Mouse (Mus musculus) C3H10T1/2 (cell line): ENCODE data around the gene Atrn. TPM values are rescaled to one million over a fixed set of nuclear protein-coding genes. Genes with fewer than 3 reads are reported as not detected.

Experiments
- polyA plus RNA-seq, 2 experiments: library from polyadenylated mRNA; unstranded; fragments of >200 nt; fragmentation: generic; extraction: Trizol; gene quantifications; one replicate each; pipeline ENCODE4 v1.2.1; 2012; ENCODE audit warnings: missing spikeins in 2 of 2

Atrn gene
- polyA plus RNA-seq = 1 to 10 TPM in 1 of 2 experiments, under 1 TPM in 1; 0.39 to 4.5 TPM

DNA sequence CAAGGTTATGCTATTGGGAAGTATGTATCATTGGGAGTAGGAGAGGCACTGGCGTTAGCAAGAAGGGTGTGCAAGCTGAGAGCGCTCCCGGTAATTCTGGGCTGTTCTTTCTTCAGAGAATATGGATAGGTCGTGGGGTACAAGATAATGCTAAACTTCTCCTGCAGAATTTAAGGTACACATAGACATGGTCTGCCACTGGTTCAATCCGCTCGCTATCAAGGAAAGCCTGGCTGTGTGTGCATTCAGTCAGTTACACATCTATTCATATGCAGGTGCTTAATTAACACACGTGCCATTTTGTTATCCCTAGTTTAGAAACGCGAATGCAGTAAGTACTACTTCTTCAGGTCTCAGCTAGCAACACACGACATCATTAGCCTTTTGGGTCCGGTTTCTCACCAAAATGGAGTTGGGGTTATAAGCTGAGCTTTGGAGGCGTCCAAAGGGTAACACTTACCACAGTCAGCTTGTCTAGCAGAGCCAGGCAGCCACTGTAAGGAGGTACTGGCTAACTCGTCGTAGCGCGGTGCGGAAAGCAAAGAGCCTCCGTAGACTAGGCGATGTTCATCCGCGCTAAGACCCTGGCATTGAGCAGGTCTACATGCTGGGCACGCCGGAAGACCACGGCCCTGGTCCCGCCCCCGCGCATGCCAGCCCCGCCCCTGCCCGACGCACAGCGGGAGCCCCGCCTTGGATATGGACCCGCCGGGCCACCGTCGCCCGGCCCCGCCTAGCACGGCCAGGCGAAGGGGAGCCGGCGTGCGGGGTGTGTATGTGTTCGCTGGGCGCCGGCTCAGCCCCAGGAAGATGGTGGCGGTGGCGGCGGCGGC is at the start of gene Atrn, which contains the start of gene 4930402H24Rik:
Gene Atrn, plus strand, starts transcription at position 745 of the 833 bp plus-strand sequence.
Gene 4930402H24Rik, minus strand, starts transcription at position 656 of the 833 bp plus-strand sequence.

DNA sequence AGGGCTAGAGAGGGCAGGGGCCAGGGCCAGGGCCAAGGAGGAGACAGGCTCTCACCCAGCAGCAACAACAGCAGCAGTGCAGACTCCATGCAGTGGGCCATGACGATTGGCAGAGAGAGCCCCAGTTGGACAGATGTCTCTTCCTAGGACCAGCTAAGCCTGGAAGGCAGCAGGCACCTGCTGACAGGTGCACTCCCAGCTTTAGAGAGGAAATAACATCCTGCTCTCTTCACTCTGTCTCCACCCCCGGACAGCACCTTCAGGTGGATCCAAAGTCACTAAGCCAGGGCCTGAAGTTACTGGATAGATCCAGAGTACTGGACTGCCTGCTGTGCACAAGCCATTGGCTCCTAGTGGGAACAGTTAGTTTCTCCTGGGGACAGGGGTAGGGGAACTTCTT is 136.7 kb downstream of the Atrn start, which contains the start of gene Gfra4:
Gene Gfra4, minus strand, starts transcription at position 101 of the 400 bp plus-strand sequence.

DNA sequence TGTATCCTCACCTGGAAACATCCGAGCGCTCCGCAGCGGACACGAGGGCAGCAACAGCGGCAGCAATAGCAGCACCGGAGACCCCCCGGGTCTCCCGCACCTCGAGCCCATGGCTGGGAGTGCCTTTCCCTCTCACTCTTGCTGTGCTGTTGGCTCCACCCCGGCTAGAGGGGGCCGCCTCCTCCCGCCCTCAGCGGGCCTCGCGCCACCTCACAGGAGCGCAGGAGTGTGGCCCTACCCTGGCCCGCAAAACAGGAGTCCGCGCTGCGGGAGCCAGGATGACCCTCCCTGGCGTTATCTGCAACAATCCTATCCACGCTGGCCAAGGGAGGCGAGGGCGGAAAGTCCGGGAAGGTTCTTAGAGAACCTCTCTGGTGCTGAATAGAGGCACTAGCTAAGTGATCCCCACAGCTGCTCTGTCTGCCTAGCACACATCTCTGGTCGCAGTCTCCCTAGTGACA is 157.1 kb downstream of the Atrn start, which contains the start of gene Adam33:
Gene Adam33, minus strand, starts transcription at position 411 of the 461 bp plus-strand sequence.

Other genes starting within 250 kb of the Atrn start
- 100 to 1,000 TPM; 125 to 144 TPM for gene Ddrgk1, start 241.8 kb upstream of the Atrn start, polyA plus RNA-seq
- 10 to 100 TPM; 24.9 to 37.4 TPM for gene Itpa, start 238.9 kb upstream of the Atrn start, polyA plus RNA-seq
- under 1 TPM; 0.13 to 0.47 TPM for gene Slc4a11, start 209.0 kb upstream of the Atrn start, polyA plus RNA-seq
- gene 4930402H24Rik, start 89 bp upstream of the Atrn start, polyA plus RNA-seq = 1 to 10 TPM; 1.8 to 8.0 TPM
- gene Gfra4, start 136.6 kb downstream of the Atrn start, polyA plus RNA-seq = under 1 TPM in 1 of 2 experiments, not detected in 1; 0.05 TPM
- gene Adam33, start 157.3 kb downstream of the Atrn start, polyA plus RNA-seq = under 1 TPM in 1 of 2 experiments, not detected in 1; 0.08 TPM
- under 1 TPM; 0.02 TPM for gene Siglec1, start 180.3 kb downstream of the Atrn start, polyA plus RNA-seq
- gene Hspa12b, start 220.8 kb downstream of the Atrn start, polyA plus RNA-seq = 1 to 10 TPM; 2.0 to 5.5 TPM
- not detected for gene Gm11037, start 227.0 kb downstream of the Atrn start, polyA plus RNA-seq